Mouse (Mus musculus): ENCODE results near the gene Tmem60. TPM values are rescaled to one million over a fixed set of nuclear protein-coding genes. Genes with fewer than 3 reads are reported as not detected.

Tmem60 gene
- polyA plus RNA-seq, 1 experiment = not detected

DNA sequence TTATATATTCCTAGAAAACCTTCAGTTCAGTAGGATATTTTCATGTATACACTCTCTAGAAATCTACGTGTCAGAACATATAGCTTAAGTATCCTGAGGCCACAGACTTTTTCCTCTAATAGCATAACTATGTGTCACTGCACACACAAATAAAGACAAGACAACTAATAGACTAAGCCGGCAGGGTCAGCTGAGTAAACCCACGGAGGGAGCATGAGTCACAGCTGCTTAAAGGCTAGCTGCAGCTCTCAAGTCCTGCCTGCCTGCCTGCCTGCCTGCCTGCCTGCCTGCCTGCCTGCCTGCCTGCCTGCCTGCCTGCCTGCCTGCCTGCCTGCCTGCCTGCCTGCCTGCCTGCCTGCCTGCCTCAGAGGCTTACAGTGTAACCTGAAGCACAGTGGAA lies 43.5 kb downstream of the Tmem60 start:
- WGBS = 36% methylated on average over 3 of the region's 3 CpGs
- Histone ChIP-seq H3K4me3 (ENCODE audit: insufficient read depth, low read depth, low read length) (no peak overlapping the region), H3K27ac (ENCODE audit: insufficient read depth, low read depth, low read length) (no peak overlapping the region), H3K4me1 (ENCODE audit: control insufficient read depth, insufficient read depth, low read length) (peaks cover 2% of the 10 kb centered on the region; the same call in 1 of the 2 replicates)
- TF ChIP-seq POLR2A (IDR thresholded peaks at IDR 0.05; ENCODE audit: insufficient read depth, low read depth, low read length) = no peak
- TF ChIP-seq CTCF (IDR thresholded peaks at IDR 0.05; ENCODE audit: insufficient read depth, low read depth, low read length) = no peak

DNA sequence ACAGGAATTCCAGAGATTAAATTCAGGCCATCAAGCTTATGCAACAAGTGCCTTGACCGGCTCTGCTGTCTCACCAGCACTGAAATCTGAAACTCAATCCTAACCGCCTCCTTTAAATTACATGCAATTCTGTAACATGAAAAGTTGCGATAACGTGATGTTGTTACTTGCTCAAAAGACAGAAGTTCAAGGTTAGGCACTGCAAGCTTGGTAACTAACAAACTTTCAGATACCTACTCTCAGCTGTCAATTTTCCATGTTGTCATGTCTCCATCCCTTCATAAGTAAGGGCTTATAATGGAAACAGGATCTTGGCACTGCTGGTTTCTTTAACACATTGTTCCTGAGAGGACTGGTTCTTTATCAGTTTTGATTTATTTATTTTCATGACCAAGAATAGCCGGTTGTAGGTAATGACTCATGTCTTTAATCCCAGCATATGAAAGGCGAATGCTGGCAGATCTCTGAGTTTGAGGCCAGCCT lies 47.7 kb downstream of the Tmem60 start:
- Histone ChIP-seq H3K4me3 (ENCODE audit: insufficient read depth, low read depth, low read length) (no peak overlapping the region), H3K27ac (ENCODE audit: insufficient read depth, low read depth, low read length) (no peak overlapping the region), H3K4me1 (ENCODE audit: control insufficient read depth, insufficient read depth, low read length) (no peaks in the 10 kb centered on the region; the same call in 1 of the 2 replicates)
- WGBS = 80% methylated on average over 6 of the region's 6 CpGs
- no peak for TF ChIP-seq POLR2A (IDR thresholded peaks at IDR 0.05; ENCODE audit: insufficient read depth, low read depth, low read length)
- TF ChIP-seq CTCF (IDR thresholded peaks at IDR 0.05; ENCODE audit: insufficient read depth, low read depth, low read length) = no peak

DNA sequence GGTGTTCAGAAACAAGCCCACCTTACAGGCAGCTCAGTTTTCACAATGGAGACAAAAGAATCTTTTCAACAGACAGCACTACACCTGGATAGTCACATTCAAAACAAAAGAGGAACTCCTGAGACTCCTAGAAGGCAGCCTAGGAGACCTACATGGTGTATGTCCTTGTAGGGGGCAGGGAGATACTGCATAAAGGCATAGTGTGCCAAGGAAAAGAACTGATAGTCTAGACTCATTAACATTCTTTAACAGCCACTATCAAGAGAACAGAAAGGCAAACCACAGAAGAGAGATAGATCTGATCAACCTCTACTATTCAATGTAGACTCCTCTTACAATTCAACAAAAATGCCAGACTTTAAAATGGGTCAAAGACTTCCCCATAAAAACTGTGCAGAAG lies 48.4 kb downstream of the Tmem60 start:
- TF ChIP-seq CTCF (IDR thresholded peaks at IDR 0.05; ENCODE audit: insufficient read depth, low read depth, low read length) = no peak
- no peak for TF ChIP-seq POLR2A (IDR thresholded peaks at IDR 0.05; ENCODE audit: insufficient read depth, low read depth, low read length)
- Histone ChIP-seq H3K27ac (ENCODE audit: insufficient read depth, low read depth, low read length) (no peak overlapping the region), H3K4me1 (ENCODE audit: control insufficient read depth, insufficient read depth, low read length) (peaks cover 1% of the 10 kb centered on the region; the same call in 1 of the 2 replicates), H3K4me3 (ENCODE audit: insufficient read depth, low read depth, low read length) (no peak overlapping the region)

DNA sequence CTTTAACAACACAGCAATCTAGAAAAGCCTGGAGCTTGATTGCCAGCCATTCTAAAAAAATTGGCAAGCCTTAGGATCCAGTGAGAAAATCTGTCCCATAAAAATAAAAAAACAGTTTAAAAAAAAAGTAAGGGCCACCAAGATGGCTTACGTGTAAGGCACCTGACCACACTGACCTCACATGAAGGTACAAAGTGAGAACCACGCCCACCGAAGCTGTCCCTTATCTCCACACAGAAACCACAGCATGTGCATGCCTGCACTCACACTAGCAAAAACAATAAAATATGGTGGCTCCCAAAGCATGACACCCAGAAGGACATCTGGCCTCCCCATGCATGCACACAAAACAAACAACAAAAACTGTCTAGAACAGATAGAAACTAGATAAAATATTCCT lies 49.3 kb downstream of the Tmem60 start:
- no peak overlapping the region for H3K4me3 ChIP-seq (ENCODE audit: insufficient read depth, low read depth, low read length)
- H3K4me1 ChIP-seq (ENCODE audit: control insufficient read depth, insufficient read depth, low read length) = peaks cover 7% of the 10 kb centered on the region; the same call in 1 of the 2 replicates
- WGBS = 91% methylated on average over 3 of the region's 3 CpGs
- TF ChIP-seq POLR2A (IDR thresholded peaks at IDR 0.05; ENCODE audit: insufficient read depth, low read depth, low read length) (no peak), CTCF (IDR thresholded peaks at IDR 0.05; ENCODE audit: insufficient read depth, low read depth, low read length) (no peak)
- H3K27ac ChIP-seq (ENCODE audit: insufficient read depth, low read depth, low read length) = no peak overlapping the region

DNA sequence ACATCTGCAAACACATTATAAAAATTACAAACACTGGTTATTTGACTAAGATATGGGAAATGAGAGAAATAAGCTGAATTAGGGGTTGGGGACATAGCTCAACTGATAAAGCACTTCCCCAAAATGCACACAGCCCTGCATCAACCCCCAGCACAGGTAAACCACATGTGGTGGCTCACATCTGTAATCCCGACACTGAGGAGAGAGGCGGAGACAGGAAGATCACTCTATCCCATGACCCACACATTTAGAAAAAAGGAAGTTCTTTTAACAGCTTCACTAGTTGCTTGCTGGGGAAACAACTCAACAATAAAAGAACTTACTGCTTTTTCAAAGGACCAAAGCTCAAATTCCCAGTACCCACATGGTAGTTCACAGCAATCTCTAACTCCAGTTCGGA lies 50.6 kb downstream of the Tmem60 start:
- no peak overlapping the region for H3K4me3 ChIP-seq (ENCODE audit: insufficient read depth, low read depth, low read length)
- no peak overlapping the region for H3K27ac ChIP-seq (ENCODE audit: insufficient read depth, low read depth, low read length)
- TF ChIP-seq POLR2A (IDR thresholded peaks at IDR 0.05; ENCODE audit: insufficient read depth, low read depth, low read length) (no peak), CTCF (IDR thresholded peaks at IDR 0.05; ENCODE audit: insufficient read depth, low read depth, low read length) (no peak)
- WGBS = 91% methylated on average over 3 of the region's 3 CpGs
- peaks cover 7% of the 10 kb centered on the region; the same call in 1 of the 2 replicates for H3K4me1 ChIP-seq (ENCODE audit: control insufficient read depth, insufficient read depth, low read length)

DNA sequence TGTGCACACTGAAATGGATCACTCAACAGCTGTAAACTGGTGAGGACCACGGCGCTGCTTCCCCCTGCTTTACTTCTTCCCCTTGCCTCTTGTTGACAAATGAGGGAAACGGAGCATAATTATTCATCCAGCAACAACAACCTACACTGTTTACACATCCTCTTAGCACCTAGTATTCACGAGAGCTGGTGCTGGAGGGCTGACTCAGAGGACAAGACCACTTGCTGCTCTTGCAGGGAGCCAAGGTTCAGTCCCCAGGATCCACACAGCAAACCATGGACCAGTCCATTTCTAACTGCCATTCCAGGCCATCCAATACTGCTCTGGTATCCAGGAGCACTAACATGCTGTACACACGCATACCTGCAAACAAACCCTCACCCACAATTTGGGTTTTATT lies 53.9 kb downstream of the Tmem60 start:
- Histone ChIP-seq H3K4me1 (ENCODE audit: control insufficient read depth, insufficient read depth, low read length) (peaks cover 17% of the 10 kb centered on the region), H3K27ac (ENCODE audit: insufficient read depth, low read depth, low read length) (no peak overlapping the region)
- 42% methylated on average over 5 of the region's 5 CpGs for WGBS

More for the DNA sequence above, 53.9 kb downstream of the Tmem60 start:
- TF ChIP-seq CTCF (IDR thresholded peaks at IDR 0.05; ENCODE audit: insufficient read depth, low read depth, low read length) (no peak), POLR2A (IDR thresholded peaks at IDR 0.05; ENCODE audit: insufficient read depth, low read depth, low read length) (no peak)
- no peak overlapping the region for H3K4me3 ChIP-seq (ENCODE audit: insufficient read depth, low read depth, low read length)

Other genes starting within 250 kb of the Tmem60 start
- gene Phtf2, start 67 bp upstream of the Tmem60 start, polyA plus RNA-seq (2012; ENCODE audit: insufficient read depth, insufficient read length, low replicate concordance, missing spikeins) = not detected in 2 replicates
- gene Rsbn1l, start 74.2 kb downstream of the Tmem60 start, polyA plus RNA-seq (2012; ENCODE audit: insufficient read depth, insufficient read length, low replicate concordance, missing spikeins) = not detected in 2 replicates
- gene Ptpn12, start 173.7 kb downstream of the Tmem60 start, polyA plus RNA-seq (2012; ENCODE audit: insufficient read depth, insufficient read length, low replicate concordance, missing spikeins) = not detected in 2 replicates

Measured in olfactory bulb, adult 2 months (tissue).